Mouse (Mus musculus): ENCODE measurements around the gene Cfap57.
A peak's percentile ranks its signal among the peaks of the same experiment; 100 is the strongest.

Gene Cfap57

GRCm38 (mm10) chr4:118620279-118620966 lies at the start of gene Cfap57, which contains the start of gene Ebna1bp2:
Gene Cfap57 (minus strand): TSS chr4:118620777.
Gene Ebna1bp2 (plus strand): TSS chr4:118620799.
- ATAC-seq (ENCODE audit: insufficient number of reproducible peaks, low FRiP score, low TSS enrichment), result peak; percentile 93

GRCm38 (mm10) chr4:118658652-118659051 lies 38.1 kb upstream of the Cfap57 start, which contains the start of gene Olfr62:
Gene Olfr62 (plus strand): TSS chr4:118658952.
- no peak for ATAC-seq (ENCODE audit: insufficient number of reproducible peaks, low FRiP score, low TSS enrichment)

DNA sequence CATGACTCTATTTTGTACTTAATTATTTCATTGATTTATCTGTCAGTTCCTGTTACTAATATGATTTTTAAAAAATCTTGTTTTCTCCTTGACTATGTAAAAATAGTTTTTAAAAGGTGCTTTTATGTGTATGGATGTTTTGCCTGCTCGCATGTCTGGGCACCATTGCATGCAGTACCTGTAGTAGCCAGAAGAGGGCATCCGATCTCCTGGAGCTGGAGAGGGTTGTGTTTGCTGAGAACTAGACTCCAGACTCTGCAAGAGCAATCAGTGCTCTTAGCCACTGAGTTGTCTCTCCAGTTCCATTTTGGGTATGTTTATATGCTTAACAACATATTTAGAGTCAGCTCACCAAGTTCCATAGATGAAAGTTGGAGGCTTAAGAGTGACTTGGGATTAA lies 24.7 kb upstream of the Cfap57 start:
- ATAC-seq (ENCODE audit: insufficient number of reproducible peaks, low FRiP score, low TSS enrichment), result no peak

DNA sequence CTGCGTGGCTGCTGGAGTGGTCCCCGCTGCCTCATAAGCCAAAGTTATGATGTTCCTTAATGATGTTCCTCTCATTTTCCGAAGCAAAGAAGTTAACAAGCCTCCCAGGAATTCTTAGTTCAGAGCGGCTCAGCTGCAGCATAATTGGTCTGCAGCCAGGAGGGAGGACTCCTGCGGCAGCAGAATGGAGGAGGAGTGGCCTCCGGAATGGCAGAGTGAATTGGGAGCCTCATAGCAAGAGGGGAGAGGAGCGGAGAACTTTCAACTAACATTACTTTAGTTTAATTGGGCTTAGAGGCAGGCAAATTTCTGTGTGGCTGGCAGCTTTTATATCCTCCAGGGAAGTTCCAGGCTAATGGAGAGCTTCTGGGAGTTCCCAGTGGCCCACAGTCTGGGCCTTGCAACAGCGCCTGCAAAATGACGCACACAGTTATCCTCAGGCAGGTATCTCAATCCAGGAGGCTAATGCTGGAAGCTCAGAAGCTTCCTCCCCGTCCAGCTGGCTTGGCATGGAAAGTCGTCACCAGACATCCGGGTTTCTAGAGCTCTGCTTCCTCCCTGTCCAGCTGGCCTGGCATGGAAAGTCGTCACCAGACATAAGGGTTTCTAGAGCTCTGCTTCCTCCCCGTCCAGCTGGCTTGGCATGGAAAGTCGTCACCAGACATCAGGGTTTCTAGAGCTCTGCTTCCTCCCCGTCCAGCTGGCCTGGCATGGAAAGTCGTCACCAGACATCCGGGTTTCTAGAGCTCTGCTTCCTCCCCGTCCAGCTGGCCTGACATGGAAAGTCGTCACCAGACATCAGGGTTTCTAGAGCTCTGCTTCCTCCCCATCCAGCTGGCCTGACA lies 22.0 kb upstream of the Cfap57 start:
- no peak for ATAC-seq (ENCODE audit: insufficient number of reproducible peaks, low FRiP score, low TSS enrichment)

DNA sequence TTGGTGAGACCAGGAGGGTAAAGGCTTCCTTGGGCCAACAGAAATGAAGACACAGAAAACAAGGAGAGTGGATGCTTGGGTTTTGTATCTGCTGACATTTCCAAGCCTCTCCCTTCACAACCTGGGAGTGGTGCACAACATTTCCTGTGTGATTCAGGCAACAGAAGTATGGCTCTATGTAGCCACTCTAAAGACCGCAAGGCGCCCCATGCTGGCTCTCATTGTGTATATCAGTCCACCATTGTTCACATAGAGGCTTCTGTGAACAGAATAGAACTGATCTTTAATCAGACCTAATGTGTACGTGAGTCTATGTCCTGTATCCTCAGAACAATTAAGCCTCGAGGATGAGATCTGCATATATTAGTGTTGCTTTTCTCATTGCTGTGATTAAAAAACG lies 9.7 kb upstream of the Cfap57 start:
- no peak for ATAC-seq (ENCODE audit: insufficient number of reproducible peaks, low FRiP score, low TSS enrichment)

- no peak for ATAC-seq (ENCODE audit: insufficient number of reproducible peaks, low FRiP score, low TSS enrichment)
These were observed 1.2 kb upstream of the Cfap57 start for GRCm38 (mm10) chr4:118621781-118622180.

- ATAC-seq (ENCODE audit: insufficient number of reproducible peaks, low FRiP score, low TSS enrichment), result no peak
These were observed 367 bp upstream of the Cfap57 start for GRCm38 (mm10) chr4:118620967-118621320.

- ATAC-seq (ENCODE audit: insufficient number of reproducible peaks, low FRiP score, low TSS enrichment), result no peak
These were observed 5.2 kb downstream of the Cfap57 start for GRCm38 (mm10) chr4:118615412-118615811.

GRCm38 (mm10) chr4:118612619-118613018 lies 8.0 kb downstream of the Cfap57 start:
- no peak for ATAC-seq (ENCODE audit: insufficient number of reproducible peaks, low FRiP score, low TSS enrichment)

DNA sequence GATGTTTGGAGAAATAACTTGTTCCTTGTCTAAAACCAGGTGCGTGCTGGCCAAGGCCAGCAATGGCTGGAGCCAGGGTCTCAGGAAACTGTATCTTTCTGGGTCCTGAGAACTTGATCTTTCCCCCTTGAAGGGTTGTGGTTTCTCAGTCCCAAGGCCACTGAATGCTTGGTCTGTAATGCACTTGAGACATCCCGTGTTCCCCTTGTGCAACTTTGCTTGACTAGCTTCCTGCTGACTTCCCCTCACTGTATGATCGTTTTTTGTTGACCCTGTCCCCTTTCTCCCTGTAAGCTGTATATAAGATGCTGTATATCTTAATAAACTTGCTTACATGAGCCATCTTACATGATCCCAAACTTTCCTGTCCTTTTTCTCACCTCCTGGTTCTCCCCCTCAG lies 10.7 kb downstream of the Cfap57 start:
- ATAC-seq (ENCODE audit: insufficient number of reproducible peaks, low FRiP score, low TSS enrichment), result no peak

DNA sequence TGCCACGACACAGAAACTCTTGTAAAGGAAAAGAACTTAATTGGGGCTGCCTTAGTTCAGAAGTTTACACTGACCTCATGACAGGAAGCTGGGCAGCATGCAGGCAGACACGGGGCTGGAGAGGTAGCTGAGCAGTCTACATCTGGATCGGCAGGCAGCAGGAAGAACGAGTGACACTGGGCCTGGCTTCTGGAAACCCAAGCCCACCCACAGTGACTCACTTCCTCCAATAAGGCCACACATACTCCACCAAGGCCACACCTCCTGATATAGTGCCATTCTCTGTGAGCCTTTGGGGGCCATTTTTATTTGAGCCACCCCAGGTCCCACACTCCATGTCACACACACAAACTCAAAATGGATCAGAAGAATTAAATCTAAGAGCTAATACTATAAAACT lies 16.5 kb downstream of the Cfap57 start:
- no peak for ATAC-seq (ENCODE audit: insufficient number of reproducible peaks, low FRiP score, low TSS enrichment)

- ATAC-seq (ENCODE audit: insufficient number of reproducible peaks, low FRiP score, low TSS enrichment), result no peak
These were observed 30.8 kb downstream of the Cfap57 start for GRCm38 (mm10) chr4:118589733-118590130.

- ATAC-seq (ENCODE audit: insufficient number of reproducible peaks, low FRiP score, low TSS enrichment), result no peak
These were observed 31.4 kb downstream of the Cfap57 start for GRCm38 (mm10) chr4:118589053-118589732.

- no peak for ATAC-seq (ENCODE audit: insufficient number of reproducible peaks, low FRiP score, low TSS enrichment)
These were observed 37.9 kb downstream of the Cfap57 start for GRCm38 (mm10) chr4:118582629-118583028.

- ATAC-seq (ENCODE audit: insufficient number of reproducible peaks, low FRiP score, low TSS enrichment), result no peak
These were observed 39.1 kb downstream of the Cfap57 start for GRCm38 (mm10) chr4:118581508-118581907.

GRCm38 (mm10) chr4:118579313-118579712 lies 41.3 kb downstream of the Cfap57 start:
- ATAC-seq (ENCODE audit: insufficient number of reproducible peaks, low FRiP score, low TSS enrichment), result no peak

DNA sequence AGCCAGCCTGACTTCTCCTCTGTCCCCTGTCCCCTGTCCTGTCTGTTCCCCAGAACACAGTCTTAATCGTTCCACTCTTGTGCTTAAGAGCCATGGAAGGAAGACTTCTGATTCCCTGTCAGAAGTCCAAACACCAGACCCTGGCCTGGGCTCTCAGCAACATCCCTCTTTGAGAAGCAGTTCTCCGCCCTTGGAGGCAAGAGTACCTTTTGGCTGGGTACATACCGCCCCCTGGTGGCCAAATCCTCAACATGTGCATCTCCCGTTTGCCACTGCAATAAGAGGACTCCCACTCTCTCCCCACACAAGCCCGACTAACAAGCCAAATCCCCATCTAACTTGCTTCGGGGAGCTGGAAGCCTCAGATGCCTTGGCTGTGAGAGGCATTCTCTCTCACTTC lies 44.5 kb downstream of the Cfap57 start:
- no peak for ATAC-seq (ENCODE audit: insufficient number of reproducible peaks, low FRiP score, low TSS enrichment)

GRCm38 (mm10) chr4:118571441-118571840 lies 49.1 kb downstream of the Cfap57 start:
- no peak for ATAC-seq (ENCODE audit: insufficient number of reproducible peaks, low FRiP score, low TSS enrichment)

DNA sequence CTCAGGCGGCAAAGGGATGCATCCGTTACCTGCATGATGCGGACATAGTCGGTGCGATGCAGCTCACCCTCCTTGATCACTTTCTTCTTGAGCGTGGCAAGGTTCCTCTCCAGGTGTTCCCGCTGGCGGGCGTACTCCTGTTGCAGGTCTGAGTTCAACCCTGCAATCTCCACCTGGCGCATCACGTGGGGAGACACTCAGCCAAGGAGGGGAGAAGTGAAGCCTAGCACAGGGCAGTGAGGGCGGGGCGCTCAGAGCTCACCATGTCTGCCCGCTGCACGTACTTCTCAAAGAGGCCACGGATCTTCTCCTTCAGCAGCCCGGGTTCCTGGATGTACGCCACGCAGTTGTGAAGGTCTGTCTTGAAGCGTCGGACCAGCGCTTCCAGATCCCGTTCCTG lies 51.3 kb downstream of the Cfap57 start:
- ATAC-seq (ENCODE audit: insufficient number of reproducible peaks, low FRiP score, low TSS enrichment), result no peak

- no peak for ATAC-seq (ENCODE audit: insufficient number of reproducible peaks, low FRiP score, low TSS enrichment)
These were observed 51.9 kb downstream of the Cfap57 start for GRCm38 (mm10) chr4:118568709-118569108.

DNA sequence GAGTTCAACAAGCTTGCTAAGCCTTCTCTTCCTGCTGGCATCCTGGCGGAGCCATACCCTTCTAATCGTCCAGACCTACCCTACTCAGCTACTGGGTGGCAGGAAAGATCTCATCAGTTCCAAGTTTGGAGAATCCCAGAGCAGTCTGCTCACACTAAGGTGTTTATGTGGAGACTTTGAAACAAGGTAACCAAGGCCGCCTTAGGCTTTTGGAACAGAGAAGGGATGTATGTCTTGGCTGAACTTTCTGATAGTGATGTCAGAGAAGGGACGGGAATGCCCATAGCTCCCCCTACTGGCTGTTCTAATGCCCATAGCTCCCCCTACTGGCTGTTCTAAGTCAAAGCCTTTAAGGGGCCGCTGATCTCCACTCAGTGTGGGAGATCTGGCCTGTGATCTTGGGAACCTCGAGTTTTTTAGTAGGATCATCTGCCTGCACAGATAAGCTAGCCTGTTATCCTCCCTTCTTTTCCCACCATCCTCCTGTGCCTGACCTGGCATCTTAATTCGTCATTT lies 54.4 kb downstream of the Cfap57 start:
- no peak for ATAC-seq (ENCODE audit: insufficient number of reproducible peaks, low FRiP score, low TSS enrichment)
